Mouse (Mus musculus): ENCODE results near the gene Acot4. TPM values are rescaled to one million over a fixed set of nuclear protein-coding genes. Genes with fewer than 3 reads are reported as not detected.
"Not testable (repeated sequence)": the region's sequence is repeated elsewhere in the genome, so short reads cannot be mapped to it uniquely, and the experiment has no call there.

Acot4 gene
- total RNA-seq, 2 experiments from 2014 or later: 0.19 TPM; not detected in 1

DNA sequence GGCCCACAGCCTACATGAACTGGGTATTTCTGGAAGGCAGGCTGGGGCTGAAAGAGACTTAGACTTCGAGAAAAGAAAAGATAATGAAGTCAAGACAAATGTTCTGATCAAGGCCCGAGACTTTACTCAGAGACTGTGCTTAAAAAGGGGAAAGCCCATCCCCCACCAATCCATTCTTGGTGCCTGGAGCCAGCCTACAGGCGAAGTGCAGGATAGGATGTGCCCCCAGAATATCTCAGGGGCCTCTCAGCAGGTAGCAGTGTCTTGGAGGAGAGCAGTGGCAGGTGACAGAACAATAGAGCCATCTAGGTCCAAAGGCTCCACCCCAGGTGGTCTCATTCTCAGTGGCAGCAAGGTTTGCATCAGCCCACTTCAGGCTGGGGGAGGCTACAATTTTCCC, 9.9 kb upstream of the Acot4 start:
- ATAC-seq (replicated peaks; ENCODE audit: low FRiP score, low TSS enrichment, poor library complexity, severe bottlenecking): not testable (repeated sequence)

DNA sequence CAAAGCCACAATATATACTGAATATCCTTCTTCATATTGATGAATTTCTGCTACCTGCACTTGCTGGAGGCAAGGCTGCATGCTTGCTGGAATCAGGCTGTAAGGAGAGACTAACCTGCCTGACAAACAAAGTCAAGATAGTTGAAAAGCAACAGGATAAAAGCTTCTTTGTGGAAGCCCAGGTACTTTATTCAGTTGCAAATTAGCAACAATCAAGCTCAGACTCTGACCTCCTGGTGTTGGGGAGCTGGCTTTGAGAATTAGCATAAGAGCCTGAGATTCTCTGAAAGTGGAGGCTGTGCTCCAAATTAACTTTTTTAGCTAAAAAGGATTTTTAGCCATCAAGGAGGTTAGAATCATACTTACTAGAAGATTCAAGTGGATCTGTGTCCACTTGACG, 9.1 kb upstream of the Acot4 start:
- ATAC-seq (replicated peaks; ENCODE audit: low FRiP score, low TSS enrichment, poor library complexity, severe bottlenecking): not testable (repeated sequence)

DNA sequence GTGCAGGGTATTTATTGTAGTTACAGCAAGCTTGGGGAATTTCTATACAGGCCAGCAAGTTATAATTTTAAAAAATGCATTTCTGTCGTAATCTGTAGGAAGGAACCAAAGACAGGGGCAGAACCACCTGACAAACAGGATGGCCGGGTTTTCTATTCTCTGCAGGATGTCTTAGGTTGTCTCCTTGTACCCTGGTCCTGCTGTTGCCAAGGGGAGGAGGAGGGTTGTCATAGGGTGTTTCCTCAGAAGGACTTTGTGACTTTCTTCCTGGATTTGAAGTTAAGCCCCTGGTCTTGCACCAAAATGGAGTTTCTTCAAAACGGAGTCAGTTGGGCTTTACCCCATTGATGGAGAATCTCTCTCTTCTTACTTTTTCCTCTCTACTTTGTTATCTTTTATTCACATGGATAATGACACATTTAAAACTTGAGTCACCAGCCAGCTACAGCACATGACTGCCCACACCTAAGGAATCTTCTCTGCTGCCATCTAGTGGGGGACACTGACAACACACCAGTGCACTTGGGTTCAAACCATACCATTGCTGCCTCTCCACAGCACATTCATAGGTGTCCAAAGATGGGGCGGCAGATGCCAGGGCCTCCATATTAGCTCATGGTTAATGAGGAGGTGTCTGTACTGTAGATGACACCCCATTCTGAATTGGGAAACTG, 7.4 kb upstream of the Acot4 start:
- peak; percentile 93 for ATAC-seq (replicated peaks; ENCODE audit: low FRiP score, low TSS enrichment, poor library complexity, severe bottlenecking)

DNA sequence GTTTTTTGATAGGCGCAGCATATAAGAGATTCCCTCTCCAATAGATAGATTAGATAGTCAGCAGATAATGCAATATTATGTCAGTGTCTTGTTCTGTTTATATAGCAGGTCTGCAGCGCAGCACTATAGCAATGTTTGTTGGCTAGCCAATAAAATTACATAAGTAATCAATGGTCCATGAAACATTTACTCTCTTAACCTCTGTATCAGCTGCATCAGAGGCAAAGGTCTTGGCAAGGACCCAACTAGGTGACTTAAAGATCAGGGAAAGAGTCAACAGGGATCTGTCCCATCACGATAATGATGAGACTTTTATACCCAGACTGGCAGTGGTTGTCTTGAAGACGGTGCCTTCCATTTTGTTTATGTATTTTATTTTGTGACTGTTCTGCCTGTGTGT, 5.3 kb upstream of the Acot4 start:
- ATAC-seq (replicated peaks; ENCODE audit: low FRiP score, low TSS enrichment, poor library complexity, severe bottlenecking): no peak

DNA sequence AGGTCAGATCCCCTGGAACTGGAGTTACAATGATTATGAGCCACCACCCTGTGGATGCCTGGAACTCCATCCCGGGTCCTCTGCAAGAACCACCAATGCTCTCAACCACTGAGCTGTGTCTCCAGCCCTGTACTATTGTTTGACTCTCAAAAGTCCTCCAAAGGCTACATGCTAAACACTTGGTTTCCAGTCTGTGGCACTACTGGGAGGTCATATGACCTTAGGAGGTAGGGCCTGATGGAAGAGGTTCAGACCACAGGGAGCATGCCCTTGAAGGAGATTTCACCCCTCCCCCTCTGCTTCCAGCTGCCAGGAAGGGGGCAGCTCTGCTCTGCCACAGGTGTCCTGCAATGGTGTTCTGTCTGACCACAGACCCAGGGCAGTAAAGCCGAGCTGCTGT, 4.9 kb upstream of the Acot4 start:
- not testable (repeated sequence) for ATAC-seq (replicated peaks; ENCODE audit: low FRiP score, low TSS enrichment, poor library complexity, severe bottlenecking)

DNA sequence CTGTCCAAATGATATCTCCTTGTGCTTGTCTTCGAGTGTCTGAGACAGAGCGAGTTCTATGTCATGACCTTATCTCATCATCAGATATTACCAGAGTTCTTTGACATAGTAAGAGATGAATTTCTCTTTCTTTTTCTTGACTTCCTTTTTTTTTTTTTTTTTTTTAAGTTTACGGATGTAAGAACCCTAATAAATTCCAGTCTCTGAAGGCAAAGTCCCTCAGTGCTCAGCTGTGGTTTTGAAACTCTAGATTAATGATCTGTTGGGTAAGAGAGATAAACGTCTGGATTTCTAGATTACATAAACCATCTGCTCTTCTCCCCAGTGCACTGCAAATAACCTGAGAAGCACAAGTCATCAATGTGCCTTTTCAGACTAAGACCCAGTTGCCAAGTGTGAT, 4.1 kb upstream of the Acot4 start:
- peak; percentile 42; the same call in 1 of the 2 replicates for ATAC-seq (replicated peaks; ENCODE audit: low FRiP score, low TSS enrichment, poor library complexity, severe bottlenecking)

DNA sequence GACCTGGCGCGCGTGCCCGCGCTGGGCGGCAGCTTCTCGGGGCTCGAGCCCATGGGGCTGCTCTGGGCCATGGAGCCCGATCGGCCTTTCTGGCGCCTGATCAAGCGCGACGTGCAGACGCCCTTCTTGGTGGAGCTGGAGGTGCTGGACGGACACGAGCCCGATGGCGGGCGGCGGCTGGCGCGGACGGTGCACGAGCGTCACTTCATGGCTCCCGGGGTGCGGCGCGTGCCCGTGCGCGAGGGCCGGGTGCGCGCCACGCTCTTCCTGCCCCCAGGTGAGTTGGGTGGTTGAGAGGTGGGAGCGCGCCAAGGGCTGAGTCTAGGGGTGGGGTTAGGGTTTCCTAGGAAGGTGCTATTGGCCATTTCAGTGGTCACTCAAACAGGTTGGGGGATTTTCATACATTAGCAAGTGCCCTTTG, 522 bp downstream of the Acot4 start, which contains the start of gene Gm49366:
Gene Gm49366 (plus strand): TSS at position 245 of the 421 bp plus-strand sequence.
- ATAC-seq (replicated peaks; ENCODE audit: low FRiP score, low TSS enrichment, poor library complexity, severe bottlenecking): not testable (repeated sequence)

DNA sequence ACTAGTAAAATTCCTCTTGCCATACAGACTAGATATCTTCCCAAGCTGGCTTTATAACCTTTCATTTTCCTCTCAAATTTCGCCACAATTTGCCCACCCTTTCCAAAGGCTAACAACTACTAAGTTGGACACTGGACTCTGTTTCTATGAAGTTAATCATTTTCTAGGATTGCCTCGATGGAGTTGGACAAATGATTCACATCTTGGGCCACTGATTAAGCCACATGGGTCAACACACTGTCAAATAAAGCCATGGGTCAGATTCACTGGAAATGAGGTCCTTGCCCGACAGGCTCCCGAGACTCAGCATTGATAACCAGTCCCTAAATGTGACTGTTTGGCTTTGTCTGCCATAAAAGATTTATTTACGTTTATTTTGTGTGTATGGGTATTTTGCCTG, 4.1 kb downstream of the Acot4 start:
- ATAC-seq (replicated peaks; ENCODE audit: low FRiP score, low TSS enrichment, poor library complexity, severe bottlenecking): no peak

DNA sequence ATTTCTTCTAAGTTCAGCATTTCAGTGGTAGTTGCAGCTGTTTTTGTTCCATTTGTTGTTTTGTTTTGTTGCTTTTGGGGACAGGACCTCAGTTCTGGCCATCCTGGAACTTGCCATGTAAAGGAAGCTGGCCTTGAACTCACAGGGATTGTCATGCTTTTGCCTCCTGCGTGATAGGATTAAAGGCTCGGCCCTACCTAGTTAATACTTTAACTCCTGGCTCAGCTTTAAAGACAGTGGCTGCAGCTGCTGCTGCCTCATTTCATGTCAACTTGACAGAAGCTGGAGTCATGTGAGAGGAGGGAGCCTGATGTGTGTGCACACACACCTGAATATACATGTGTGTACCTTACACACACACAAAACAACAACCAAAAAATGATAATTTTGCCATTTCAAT, 5.9 kb downstream of the Acot4 start:
- no peak for ATAC-seq (replicated peaks; ENCODE audit: low FRiP score, low TSS enrichment, poor library complexity, severe bottlenecking)

DNA sequence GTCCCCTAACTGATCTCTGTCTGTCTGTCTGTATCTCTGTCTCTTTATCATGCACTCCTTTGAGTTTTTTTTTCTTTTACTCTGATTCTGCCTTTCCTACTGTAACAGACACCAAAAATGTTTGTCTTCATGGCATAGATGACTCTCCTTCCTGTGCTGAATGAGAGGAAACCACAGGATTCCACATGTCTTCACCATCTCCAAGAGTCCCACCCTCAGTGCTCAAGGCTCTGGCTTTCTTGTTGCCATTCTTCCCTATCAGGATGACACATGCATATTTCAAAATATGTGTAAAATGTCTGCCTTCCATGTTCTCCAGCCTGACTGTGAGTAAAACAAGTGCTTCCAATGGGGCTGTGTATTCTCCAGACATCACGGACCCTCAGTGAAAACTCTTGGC, 8.7 kb downstream of the Acot4 start:
- ATAC-seq (replicated peaks; ENCODE audit: low FRiP score, low TSS enrichment, poor library complexity, severe bottlenecking): no peak

DNA sequence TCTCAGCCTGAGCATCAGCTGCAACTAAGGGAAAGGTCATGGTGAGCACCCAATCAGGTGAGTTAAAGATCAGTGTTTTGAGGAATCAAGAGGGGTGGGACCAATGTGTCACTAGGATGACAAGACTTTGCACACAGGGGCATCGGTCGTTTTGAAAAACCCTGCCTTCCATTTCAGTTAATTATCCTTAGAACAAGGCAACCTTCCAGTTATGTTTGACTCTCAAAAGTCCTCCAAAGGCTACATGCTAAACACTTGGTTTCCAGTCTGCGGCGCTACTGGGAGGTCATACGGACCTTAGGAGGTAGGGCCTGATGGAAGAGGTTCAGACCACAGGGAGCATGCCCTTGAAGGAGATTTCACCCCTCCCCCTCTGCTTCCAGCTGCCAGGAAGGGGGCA, 12.6 kb downstream of the Acot4 start:
- ATAC-seq (replicated peaks; ENCODE audit: low FRiP score, low TSS enrichment, poor library complexity, severe bottlenecking): not testable (repeated sequence)

DNA sequence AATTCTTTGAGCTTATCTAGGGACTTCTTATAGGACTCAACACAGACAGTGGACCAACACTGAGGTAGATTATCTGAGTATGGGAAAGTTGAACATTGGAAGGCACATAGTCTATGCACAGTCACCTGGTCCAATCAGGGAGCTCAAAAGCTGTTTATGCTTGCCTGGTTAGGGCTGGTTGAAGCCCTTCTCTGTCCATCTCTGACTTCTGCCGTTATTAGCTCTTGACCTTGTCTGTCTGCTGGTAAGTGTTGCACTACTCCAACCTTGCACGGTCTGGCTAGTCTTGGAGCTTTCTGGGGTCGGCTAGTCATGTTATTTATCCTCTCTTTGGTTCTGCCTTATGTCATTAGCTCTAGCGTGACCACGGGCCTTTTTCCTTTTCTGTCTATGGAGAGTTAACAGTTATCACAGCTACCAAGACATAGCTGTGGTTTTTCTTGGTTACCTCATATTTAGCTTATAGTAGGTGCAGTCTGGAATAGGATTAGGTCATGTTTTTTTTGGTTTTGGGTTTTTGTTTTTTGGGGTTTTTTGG, 13.8 kb downstream of the Acot4 start, which contains the start of gene Acot3:
Gene Acot3 (plus strand): TSS at position 208 of the 538 bp plus-strand sequence.
- ATAC-seq (replicated peaks; ENCODE audit: low FRiP score, low TSS enrichment, poor library complexity, severe bottlenecking): peak; percentile 52; the same call in 1 of the 2 replicates

DNA sequence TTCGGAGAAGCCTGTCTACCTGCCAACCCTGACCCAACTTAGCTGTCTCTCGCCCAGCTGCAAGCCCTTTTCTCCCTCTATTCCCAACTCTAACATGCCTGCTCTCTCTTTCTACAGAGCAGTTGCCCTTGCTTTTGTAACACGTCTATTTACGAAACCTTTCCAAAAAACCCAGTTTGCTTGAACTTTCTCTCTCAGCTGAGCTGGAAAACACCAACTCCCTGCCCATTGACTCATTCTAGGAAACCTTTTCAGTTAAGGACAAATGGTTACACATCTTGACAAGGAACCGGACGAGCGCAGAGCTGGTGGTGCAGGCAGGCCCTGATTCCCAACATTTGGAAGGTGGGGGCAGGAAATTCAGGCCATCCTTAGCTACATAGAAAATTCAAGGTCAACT, 14.4 kb downstream of the Acot4 start:
- no peak for ATAC-seq (replicated peaks; ENCODE audit: low FRiP score, low TSS enrichment, poor library complexity, severe bottlenecking)

DNA sequence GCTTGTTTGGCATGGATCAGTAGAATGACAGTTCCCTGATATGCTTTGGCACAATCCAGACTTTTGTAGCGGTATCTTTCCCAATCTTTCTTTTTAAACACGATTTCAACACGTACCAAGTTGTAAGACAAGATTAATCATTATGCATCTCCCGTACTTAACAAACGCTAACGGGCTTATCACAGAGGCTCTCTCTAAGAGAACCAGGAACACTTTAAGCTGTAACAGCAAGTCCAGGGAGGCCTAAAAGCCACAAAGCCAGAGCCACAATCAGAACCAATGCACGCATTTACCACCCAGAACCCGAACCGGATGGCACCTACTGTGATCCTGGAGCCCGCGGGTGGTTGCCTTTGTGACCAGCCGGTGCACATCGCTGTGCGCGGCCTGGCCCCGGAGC, 15.0 kb downstream of the Acot4 start:
- ATAC-seq (replicated peaks; ENCODE audit: low FRiP score, low TSS enrichment, poor library complexity, severe bottlenecking): no peak

DNA sequence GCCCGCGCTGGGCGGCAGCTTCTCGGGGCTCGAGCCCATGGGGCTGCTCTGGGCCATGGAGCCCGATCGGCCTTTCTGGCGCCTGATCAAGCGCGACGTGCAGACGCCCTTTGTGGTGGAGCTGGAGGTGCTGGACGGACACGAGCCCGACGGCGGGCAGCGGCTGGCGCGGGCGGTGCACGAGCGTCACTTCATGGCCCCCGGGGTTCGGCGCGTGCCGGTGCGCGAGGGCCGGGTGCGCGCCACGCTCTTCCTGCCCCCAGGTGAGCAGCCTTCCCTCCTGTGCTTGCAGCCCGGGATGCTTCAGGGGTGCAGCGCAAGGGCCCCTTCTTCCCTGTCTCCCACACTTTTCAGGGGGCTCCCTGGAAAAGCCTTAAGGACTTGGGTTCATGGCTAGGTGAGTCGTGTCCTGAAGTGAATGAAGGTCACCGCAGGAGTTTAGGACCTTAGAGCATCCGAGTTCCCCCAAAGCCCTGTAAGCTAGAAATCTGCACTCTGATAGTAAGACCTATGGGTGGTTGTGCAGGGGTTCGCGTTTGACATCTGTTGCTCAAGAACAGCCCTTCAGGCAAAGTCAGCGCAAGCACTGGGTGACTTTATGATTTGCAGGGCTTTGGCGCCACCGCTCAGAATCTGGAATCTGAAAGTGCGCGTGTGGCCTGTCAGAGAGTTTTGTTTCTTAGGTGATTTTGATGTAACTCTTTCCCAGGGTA, 15.7 kb downstream of the Acot4 start:
- no peak for ATAC-seq (replicated peaks; ENCODE audit: low FRiP score, low TSS enrichment, poor library complexity, severe bottlenecking)

DNA sequence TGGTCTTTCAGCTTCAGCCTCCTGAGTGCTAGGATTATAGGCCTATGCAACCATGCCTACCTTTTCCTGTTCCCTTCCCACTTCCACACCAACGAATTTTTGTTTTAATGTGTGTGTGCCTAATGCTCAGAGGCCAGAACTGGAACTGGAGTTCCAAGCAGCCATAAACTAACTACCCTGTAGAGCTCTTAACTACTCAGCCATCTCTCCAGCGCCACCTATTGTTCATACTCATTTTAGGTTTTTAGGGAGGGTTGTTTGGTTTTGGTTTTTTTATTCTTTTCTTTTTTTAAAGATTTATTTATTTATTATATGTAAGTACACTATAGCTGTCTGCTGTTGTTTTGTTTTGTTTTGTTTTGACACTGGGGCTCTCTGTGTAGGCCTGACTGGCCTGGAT, 22.8 kb downstream of the Acot4 start:
- peak; percentile 67 for ATAC-seq (replicated peaks; ENCODE audit: low FRiP score, low TSS enrichment, poor library complexity, severe bottlenecking)

DNA sequence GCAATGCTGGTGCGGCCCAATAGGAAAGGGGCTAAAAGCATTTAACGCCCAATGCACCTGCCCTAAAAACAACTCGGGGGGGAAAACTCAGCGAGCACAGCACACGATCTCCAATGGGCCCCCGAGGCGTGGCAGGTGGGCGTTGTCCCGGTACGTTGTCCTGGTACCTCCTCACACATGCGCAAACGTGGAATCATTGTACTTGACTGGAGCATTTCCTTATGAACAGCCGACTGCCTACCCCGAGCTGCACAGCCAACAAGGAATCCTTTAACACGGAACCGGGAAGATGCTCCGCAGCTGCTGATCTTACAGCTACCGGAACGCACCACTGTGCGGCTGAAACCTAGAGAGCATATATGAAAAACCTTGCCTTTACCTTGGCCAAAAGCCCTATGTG, 24.2 kb downstream of the Acot4 start:
- ATAC-seq (replicated peaks; ENCODE audit: low FRiP score, low TSS enrichment, poor library complexity, severe bottlenecking): no peak

DNA sequence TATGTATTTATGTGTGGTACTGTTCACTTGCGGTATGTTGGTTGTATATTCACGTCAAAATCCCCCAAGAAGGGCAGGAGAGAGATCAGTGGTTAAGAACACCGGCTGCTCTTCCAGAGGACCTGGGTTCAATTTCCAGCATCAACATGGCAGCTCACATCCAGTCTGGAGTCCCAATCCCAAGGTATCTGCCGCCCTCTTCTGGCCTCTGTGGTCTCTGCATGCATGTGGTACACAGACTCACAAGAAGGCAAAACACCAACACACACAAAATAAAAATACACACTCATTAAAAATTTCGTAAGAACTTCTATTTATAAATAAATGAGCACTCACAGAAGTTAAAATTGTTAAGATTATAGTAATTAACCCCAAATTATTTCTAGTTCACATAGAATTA, 25.0 kb downstream of the Acot4 start:
- no peak for ATAC-seq (replicated peaks; ENCODE audit: low FRiP score, low TSS enrichment, poor library complexity, severe bottlenecking)

DNA sequence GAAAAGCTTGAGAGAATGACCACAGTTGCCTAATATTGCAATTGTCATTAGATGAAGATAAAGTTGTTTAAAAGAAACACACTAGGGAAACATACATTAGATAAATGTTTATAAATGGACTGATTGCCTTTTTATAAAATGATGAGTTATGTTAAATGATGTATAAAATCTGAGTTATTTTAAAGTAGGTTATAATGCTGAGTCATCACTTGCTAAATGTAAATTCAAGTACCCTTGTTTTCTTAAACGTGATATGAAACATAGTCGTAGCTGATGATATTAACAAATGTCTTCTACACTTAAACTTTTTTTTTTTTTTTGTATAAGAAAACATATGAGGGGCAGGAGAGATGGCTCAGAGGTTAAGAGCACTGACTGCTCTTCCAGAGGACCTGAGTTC, 25.7 kb downstream of the Acot4 start:
- no peak for ATAC-seq (replicated peaks; ENCODE audit: low FRiP score, low TSS enrichment, poor library complexity, severe bottlenecking)

DNA sequence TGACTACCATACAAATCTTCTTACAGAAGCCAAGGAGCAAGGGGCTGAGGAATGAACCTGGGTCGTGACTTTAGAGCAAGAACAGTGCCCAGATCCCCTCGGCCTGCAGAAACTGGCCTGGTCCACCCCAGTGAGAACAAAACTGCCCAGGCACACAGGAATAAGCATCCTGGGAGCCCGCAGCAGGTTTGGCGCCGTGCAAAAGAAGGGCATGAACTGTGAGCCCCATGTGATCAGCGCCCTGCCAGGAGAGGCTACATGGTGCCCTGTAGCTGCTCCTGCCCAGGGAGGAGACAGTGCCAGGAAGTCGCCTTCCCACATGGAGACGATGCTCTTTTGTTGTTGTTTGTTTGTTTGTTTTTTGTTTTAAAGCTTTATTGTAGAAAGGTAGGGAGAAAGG, 26.4 kb downstream of the Acot4 start:
- ATAC-seq (replicated peaks; ENCODE audit: low FRiP score, low TSS enrichment, poor library complexity, severe bottlenecking): no peak

DNA sequence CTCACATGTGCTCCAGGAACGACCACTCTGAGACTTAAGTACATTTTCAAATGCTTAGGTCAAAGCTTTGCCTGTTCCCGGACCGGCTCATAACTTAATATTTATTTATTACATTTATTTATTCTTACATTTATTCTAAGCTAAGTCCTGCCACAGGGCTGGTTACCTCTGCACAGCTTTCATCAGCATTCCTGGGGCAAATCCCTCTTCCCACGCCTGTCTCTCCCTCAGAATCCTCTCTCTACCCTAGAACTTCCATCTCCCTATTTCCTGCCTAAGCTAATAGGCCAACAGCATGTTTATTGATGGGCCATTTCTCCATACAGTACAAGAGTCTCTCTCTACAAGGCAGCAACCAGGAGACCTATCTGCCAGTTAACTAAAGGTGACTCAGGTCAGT, 29.6 kb downstream of the Acot4 start:
- ATAC-seq (replicated peaks; ENCODE audit: low FRiP score, low TSS enrichment, poor library complexity, severe bottlenecking): no peak
